Mouse (Mus musculus) cerebellum, adult 11 months (tissue): ENCODE measurements at regions not wholly inside any gene's neighbourhood (a gene's known extent, or its start where the extent isn't known, plus 50 kb on each side); places are given as distances from the start of the nearest gene placed in this dataset.

Source experiments
- DNase-seq: peaks from one replicate; pipeline ENCODE4 v3.0.0; 2022

GRCm38 (mm10) chr4:64599222-64599621 lies 524.8 kb upstream of the Pappa start:
- no peak for DNase-seq

- no peak for DNase-seq
These were observed 501.2 kb upstream of the Pappa start for GRCm38 (mm10) chr4:64622771-64623170.

GRCm38 (mm10) chr4:64632189-64632588 lies 491.8 kb upstream of the Pappa start:
- DNase-seq = peak; percentile 54

- no peak for DNase-seq
These were observed 488.6 kb upstream of the Pappa start for GRCm38 (mm10) chr4:64635256-64635962.

GRCm38 (mm10) chr4:64640056-64640455 lies 483.9 kb upstream of the Pappa start:
- DNase-seq = peak; percentile 20

- no peak for DNase-seq
These were observed 483.0 kb upstream of the Pappa start for GRCm38 (mm10) chr4:64640976-64641375.

GRCm38 (mm10) chr4:64645141-64645540 lies 478.8 kb upstream of the Pappa start:
- DNase-seq = no peak

- no peak for DNase-seq
These were observed 469.8 kb upstream of the Pappa start for GRCm38 (mm10) chr4:64654157-64654556.

GRCm38 (mm10) chr4:64655534-64655933 lies 468.4 kb upstream of the Pappa start:
- DNase-seq = no peak

GRCm38 (mm10) chr4:64663722-64664121 lies 460.3 kb upstream of the Pappa start:
- DNase-seq = no peak

GRCm38 (mm10) chr4:64667998-64668397 lies 456.0 kb upstream of the Pappa start:
- DNase-seq = no peak

- DNase-seq = no peak
These were observed 454.3 kb upstream of the Pappa start for GRCm38 (mm10) chr4:64669722-64670121.

GRCm38 (mm10) chr4:64676438-64676837 lies 447.5 kb upstream of the Pappa start:
- no peak for DNase-seq

- DNase-seq = no peak
These were observed 447.1 kb upstream of the Pappa start for GRCm38 (mm10) chr4:64676881-64677280.

GRCm38 (mm10) chr4:64684654-64685053 lies 439.3 kb upstream of the Pappa start:
- no peak for DNase-seq

- no peak for DNase-seq
These were observed 427.8 kb upstream of the Pappa start for GRCm38 (mm10) chr4:64696134-64696533.

- DNase-seq = no peak
These were observed 400.7 kb upstream of the Pappa start for GRCm38 (mm10) chr4:64723296-64723695.

- no peak for DNase-seq
These were observed 399.1 kb upstream of the Pappa start for GRCm38 (mm10) chr4:64724851-64725250.

- DNase-seq = no peak
These were observed 368.0 kb upstream of the Pappa start for GRCm38 (mm10) chr4:64755986-64756385.

- DNase-seq = no peak
These were observed 355.4 kb upstream of the Pappa start for GRCm38 (mm10) chr4:64768610-64769009.

GRCm38 (mm10) chr4:64803886-64804285 lies 320.1 kb upstream of the Pappa start:
- DNase-seq = peak; percentile 62

GRCm38 (mm10) chr4:64804996-64805395 lies 319.0 kb upstream of the Pappa start:
- DNase-seq = peak; percentile 6

- no peak for DNase-seq
These were observed 316.8 kb upstream of the Pappa start for GRCm38 (mm10) chr4:64807148-64807547.

- DNase-seq = no peak
These were observed 312.0 kb upstream of the Pappa start for GRCm38 (mm10) chr4:64811974-64812373.

GRCm38 (mm10) chr4:64812812-64813211 lies 311.2 kb upstream of the Pappa start:
- no peak for DNase-seq
